Mouse (Mus musculus): ENCODE data around the gene Stra6.
A peak's percentile ranks its signal among the peaks of the same experiment; 100 is the strongest.

The Stra6 gene

GRCm38 (mm10) chr9:58172863-58173262 is 109.3 kb downstream of the Stra6 start:
- no peak for DNase-seq (ENCODE audit: low read depth)

GRCm38 (mm10) chr9:58174818-58175251 is 111.2 kb downstream of the Stra6 start:
- no peak for DNase-seq (ENCODE audit: low read depth)

- no peak for DNase-seq (ENCODE audit: low read depth)
Observed at GRCm38 (mm10) chr9:58175745-58176487, 112.3 kb downstream of the Stra6 start.

- DNase-seq (ENCODE audit: low read depth) = no peak
Observed at GRCm38 (mm10) chr9:58177165-58177564, 113.6 kb downstream of the Stra6 start.

GRCm38 (mm10) chr9:58179390-58179789 is 115.8 kb downstream of the Stra6 start:
- no peak for DNase-seq (ENCODE audit: low read depth)

- DNase-seq (ENCODE audit: low read depth) = no peak
Observed at GRCm38 (mm10) chr9:58184456-58184855, 120.9 kb downstream of the Stra6 start.

- no peak for DNase-seq (ENCODE audit: low read depth)
Observed at GRCm38 (mm10) chr9:58194222-58194621, 130.6 kb downstream of the Stra6 start.

GRCm38 (mm10) chr9:58195671-58196070 is 132.1 kb downstream of the Stra6 start:
- no peak for DNase-seq (ENCODE audit: low read depth)

GRCm38 (mm10) chr9:58196141-58196540 is 132.6 kb downstream of the Stra6 start:
- DNase-seq (ENCODE audit: low read depth) = no peak

GRCm38 (mm10) chr9:58196610-58197567 is 133.3 kb downstream of the Stra6 start:
- DNase-seq (ENCODE audit: low read depth) = no peak

- DNase-seq (ENCODE audit: low read depth) = peak; percentile 32
Observed at GRCm38 (mm10) chr9:58197781-58198701, 134.5 kb downstream of the Stra6 start.

- DNase-seq (ENCODE audit: low read depth) = no peak
Observed at GRCm38 (mm10) chr9:58198801-58199371, 135.3 kb downstream of the Stra6 start.

GRCm38 (mm10) chr9:58199381-58200269 is 136.0 kb downstream of the Stra6 start:
- no peak for DNase-seq (ENCODE audit: low read depth)

GRCm38 (mm10) chr9:58200270-58201090 is 136.9 kb downstream of the Stra6 start:
- DNase-seq (ENCODE audit: low read depth) = no peak

GRCm38 (mm10) chr9:58201091-58201842 is 137.7 kb downstream of the Stra6 start:
- DNase-seq (ENCODE audit: low read depth) = no peak

- no peak for DNase-seq (ENCODE audit: low read depth)
Observed at GRCm38 (mm10) chr9:58201861-58202549, 138.4 kb downstream of the Stra6 start.

GRCm38 (mm10) chr9:58202676-58203453 is 139.3 kb downstream of the Stra6 start:
- DNase-seq (ENCODE audit: low read depth) = no peak

All from naive thymus-derived CD4-positive, alpha-beta T cell, adult 2 months (primary cell).